Mouse (Mus musculus): ENCODE results near the gene Cct8l1. TPM values are rescaled to one million over a fixed set of nuclear protein-coding genes. Genes with fewer than 3 reads are reported as not detected.

The Cct8l1 gene
- total RNA-seq (2014; rRNA removed) (not detected in 2 replicates), polyA plus RNA-seq (2015; fragmentation: Nextera tagmentation; extraction: Ambion mirVana) (not detected in 2 replicates)

- TF ChIP-seq CTCF (IDR thresholded peaks at IDR 0.05) = no peak
- Histone ChIP-seq H3K4me2 (ENCODE audit: low read depth, low read length, poor library complexity, severe bottlenecking) (no peak within 1 kb of the TSS), H3K27me3 (ENCODE audit: insufficient read depth, low read length) (no peaks in the 10 kb centered on the region), H3K4me1 (ENCODE audit: insufficient read depth, low read length) (no peaks in the 10 kb centered on the region), H3K9me3 (ENCODE audit: low read length) (no peaks in the 10 kb centered on the region), H3K27ac (ENCODE audit: low read depth, low read length) (no peak within 1 kb of the TSS), H3K36me3 (ENCODE audit: insufficient read depth, low read length) (no peaks in the 10 kb centered on the region), H3K4me3 (ENCODE audit: low read depth, low read length) (no peak within 1 kb of the TSS), H3K9ac (replicated peaks; ENCODE audit: low read length, poor library complexity, severe bottlenecking) (no peak within 1 kb of the TSS)
- no peak for ATAC-seq (ENCODE audit: low FRiP score)
- DNase-seq (ENCODE audit: low spot score) = no peak
- WGBS = 94% methylated on average over 5 of the region's 5 CpGs
Observed at GRCm38 (mm10) chr5:25515767-25516166, at the start of gene Cct8l1. Cct8l1 (plus strand) TSS chr5:25516067.

GRCm38 (mm10) chr5:25472070-25472469 lies 43.8 kb upstream of the Cct8l1 start:
- no peaks in the 10 kb centered on the region for H3K27me3 ChIP-seq (ENCODE audit: insufficient read depth, low read length)
- WGBS = under 1% methylated on average over 6 of the region's 6 CpGs
- H3K36me3 ChIP-seq (ENCODE audit: insufficient read depth, low read length) = no peaks in the 10 kb centered on the region
- H3K4me2 ChIP-seq (ENCODE audit: low read depth, low read length, poor library complexity, severe bottlenecking) = peak overlapping the region; percentile 52
- peak overlapping the region; percentile 51 for H3K9ac ChIP-seq (replicated peaks; ENCODE audit: low read length, poor library complexity, severe bottlenecking)
- peak overlapping the region; percentile 59 for H3K27ac ChIP-seq (ENCODE audit: low read depth, low read length)
- TF ChIP-seq CTCF (IDR thresholded peaks at IDR 0.05) = no peak
- ATAC-seq (ENCODE audit: low FRiP score) (no peak), DNase-seq (ENCODE audit: low spot score) (peak; percentile 68)
- no peaks in the 10 kb centered on the region for H3K4me1 ChIP-seq (ENCODE audit: insufficient read depth, low read length)
- H3K4me3 ChIP-seq (ENCODE audit: low read depth, low read length) = peak overlapping the region; percentile 41
- H3K9me3 ChIP-seq (ENCODE audit: low read length) = no peaks in the 10 kb centered on the region

GRCm38 (mm10) chr5:25475789-25476188 lies 40.1 kb upstream of the Cct8l1 start:
- no peak for TF ChIP-seq CTCF (IDR thresholded peaks at IDR 0.05)
- DNase-seq (ENCODE audit: low spot score) (no peak), ATAC-seq (ENCODE audit: low FRiP score) (no peak)
- Histone ChIP-seq H3K4me1 (ENCODE audit: insufficient read depth, low read length) (no peaks in the 10 kb centered on the region), H3K27me3 (ENCODE audit: insufficient read depth, low read length) (no peaks in the 10 kb centered on the region), H3K27ac (ENCODE audit: low read depth, low read length) (no peak overlapping the region), H3K36me3 (ENCODE audit: insufficient read depth, low read length) (no peaks in the 10 kb centered on the region), H3K4me2 (ENCODE audit: low read depth, low read length, poor library complexity, severe bottlenecking) (no peak overlapping the region), H3K4me3 (ENCODE audit: low read depth, low read length) (no peak overlapping the region), H3K9me3 (ENCODE audit: low read length) (no peaks in the 10 kb centered on the region), H3K9ac (replicated peaks; ENCODE audit: low read length, poor library complexity, severe bottlenecking) (no peak overlapping the region)
- WGBS = 89% methylated on average over 2 of the region's 2 CpGs

GRCm38 (mm10) chr5:25478863-25479262 lies 37.0 kb upstream of the Cct8l1 start:
- H3K4me1 ChIP-seq (ENCODE audit: insufficient read depth, low read length) = no peaks in the 10 kb centered on the region
- no peaks in the 10 kb centered on the region for H3K36me3 ChIP-seq (ENCODE audit: insufficient read depth, low read length)
- no peaks in the 10 kb centered on the region for H3K27me3 ChIP-seq (ENCODE audit: insufficient read depth, low read length)
- H3K9me3 ChIP-seq (ENCODE audit: low read length) = no peaks in the 10 kb centered on the region
- DNase-seq (ENCODE audit: low spot score) (no peak), ATAC-seq (ENCODE audit: low FRiP score) (no peak)
- TF ChIP-seq CTCF (IDR thresholded peaks at IDR 0.05) = no peak
- H3K4me2 ChIP-seq (ENCODE audit: low read depth, low read length, poor library complexity, severe bottlenecking) = no peak overlapping the region
- no peak overlapping the region for H3K9ac ChIP-seq (replicated peaks; ENCODE audit: low read length, poor library complexity, severe bottlenecking)
- no peak overlapping the region for H3K4me3 ChIP-seq (ENCODE audit: low read depth, low read length)
- H3K27ac ChIP-seq (ENCODE audit: low read depth, low read length) = no peak overlapping the region

- 41% methylated on average over 2 of the region's 2 CpGs for WGBS
- Histone ChIP-seq H3K27ac (ENCODE audit: low read depth, low read length) (no peak overlapping the region), H3K27me3 (ENCODE audit: insufficient read depth, low read length) (no peaks in the 10 kb centered on the region), H3K9me3 (ENCODE audit: low read length) (no peaks in the 10 kb centered on the region), H3K36me3 (ENCODE audit: insufficient read depth, low read length) (no peaks in the 10 kb centered on the region), H3K4me2 (ENCODE audit: low read depth, low read length, poor library complexity, severe bottlenecking) (peak overlapping the region; percentile 59), H3K4me1 (ENCODE audit: insufficient read depth, low read length) (0 out of 2 replicates have a peak, but pooled peaks cover 3% of the 10 kb centered on the region), H3K9ac (replicated peaks; ENCODE audit: low read length, poor library complexity, severe bottlenecking) (no peak overlapping the region), H3K4me3 (ENCODE audit: low read depth, low read length) (peak overlapping the region; percentile 98)
- no peak for TF ChIP-seq CTCF (IDR thresholded peaks at IDR 0.05)
- no peak for DNase-seq (ENCODE audit: low spot score)
- no peak for ATAC-seq (ENCODE audit: low FRiP score)
Observed at GRCm38 (mm10) chr5:25496652-25497051, 19.2 kb upstream of the Cct8l1 start.

- TF ChIP-seq CTCF (IDR thresholded peaks at IDR 0.05) = no peak
- H3K4me3 ChIP-seq (ENCODE audit: low read depth, low read length) = peak overlapping the region; percentile 98
Observed at GRCm38 (mm10) chr5:25497369-25497719, 18.5 kb upstream of the Cct8l1 start.

More at GRCm38 (mm10) chr5:25497369-25497719, 18.5 kb upstream of the Cct8l1 start:
- H3K9me3 ChIP-seq (ENCODE audit: low read length) = no peaks in the 10 kb centered on the region
- DNase-seq (ENCODE audit: low spot score) = peak; percentile 7
- H3K36me3 ChIP-seq (ENCODE audit: insufficient read depth, low read length) = no peaks in the 10 kb centered on the region
- 1% methylated on average over 10 of the region's 10 CpGs for WGBS
- no peak for ATAC-seq (ENCODE audit: low FRiP score)
- no peaks in the 10 kb centered on the region for H3K27me3 ChIP-seq (ENCODE audit: insufficient read depth, low read length)
- peak overlapping the region; percentile 98; the same call in 1 of the 2 replicates for H3K27ac ChIP-seq (ENCODE audit: low read depth, low read length)
- H3K4me1 ChIP-seq (ENCODE audit: insufficient read depth, low read length) = 0 out of 2 replicates have a peak, but pooled peaks cover 3% of the 10 kb centered on the region
- H3K9ac ChIP-seq (replicated peaks; ENCODE audit: low read length, poor library complexity, severe bottlenecking) = peak overlapping the region; percentile 92
- H3K4me2 ChIP-seq (ENCODE audit: low read depth, low read length, poor library complexity, severe bottlenecking) = peak overlapping the region; percentile 59

Measured in midbrain, postnatal 0 days (tissue).